Comparison of ENCODE assay signal across 26 mouse cellular contexts in the genomic region with DNA sequence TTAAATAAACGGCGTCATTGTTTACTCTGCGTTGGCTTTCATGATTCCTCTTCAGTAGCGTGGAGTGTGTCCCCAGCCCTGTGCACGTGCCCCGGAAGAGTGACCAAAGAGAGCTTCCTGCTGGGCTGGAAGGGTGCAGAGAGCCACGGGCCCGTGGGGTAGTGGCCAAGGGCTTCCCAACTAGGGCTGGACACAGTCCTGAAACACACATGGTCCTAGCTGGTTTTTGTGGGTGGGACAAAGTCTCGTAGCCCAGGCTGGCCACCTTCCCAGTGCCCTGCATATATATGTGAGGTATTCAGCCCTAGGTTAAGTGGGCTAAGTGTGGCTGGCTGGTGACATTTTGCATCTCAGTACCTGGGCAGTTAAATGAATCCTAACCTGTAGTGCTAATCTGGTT. TPM values are rescaled to one million over a fixed set of nuclear protein-coding genes. Genes with fewer than 3 reads are reported as not detected.
DNase-seq lines count a peak whose midpoint lies in the region; ATAC-seq and TF ChIP-seq lines count a peak whose summit lies in the region.
"Had no signal": no experiment of that assay in that cellular context is flagged by ENCODE, and none has a peak within 500 bp of the region (broad histone marks: within the 10 kb centered on the region; RNA-seq: fewer than 3 reads in every experiment).

No protein-coding gene starts in this region.

- H3K4me1 ChIP-seq in forebrain, embryonic 15.5 days: peaks cover 5% of the 10 kb centered on the region; the same call in 1 of the 2 replicates
- no peaks in the 10 kb centered on the region for H3K4me1 ChIP-seq in forebrain, embryonic 14.5 days (ENCODE audit: control insufficient read depth, insufficient read depth, low read length)
- H3K4me1 ChIP-seq in lung, adult 2 months (ENCODE audit: control insufficient read depth, insufficient read depth, low read length): no peaks in the 10 kb centered on the region
- H3K4me1 ChIP-seq in neural tube, embryonic 11.5 days (ENCODE audit: control insufficient read depth, insufficient read depth, low read length): no peaks in the 10 kb centered on the region
- peaks cover 14% of the 10 kb centered on the region; the same call in 1 of the 2 replicates for H3K4me1 ChIP-seq in neural tube, embryonic 15.5 days
- H3K4me1 ChIP-seq: kidney, embryonic 15.5 days; neural tube, embryonic 12.5 days had no signal

- peaks cover 45% of the 10 kb centered on the region for H3K36me3 ChIP-seq in forebrain, embryonic 15.5 days
- peaks cover 64% of the 10 kb centered on the region for H3K36me3 ChIP-seq in forebrain, embryonic 14.5 days (ENCODE audit: control insufficient read depth, insufficient read depth, low read length)
- H3K36me3 ChIP-seq in neural tube, embryonic 11.5 days (ENCODE audit: control insufficient read depth, insufficient read depth, low read length): peaks cover 23% of the 10 kb centered on the region
- H3K36me3 ChIP-seq in neural tube, embryonic 15.5 days: peaks cover 46% of the 10 kb centered on the region

- no peaks in the 10 kb centered on the region for H3K27me3 ChIP-seq in forebrain, embryonic 15.5 days
- no peaks in the 10 kb centered on the region for H3K27me3 ChIP-seq in forebrain, embryonic 14.5 days (replicated peaks; ENCODE audit: control insufficient read depth, insufficient read depth, low read length)
- no peaks in the 10 kb centered on the region for H3K27me3 ChIP-seq in neural tube, embryonic 11.5 days (ENCODE audit: control insufficient read depth, insufficient read depth, low read length)
- H3K27me3 ChIP-seq in neural tube, embryonic 15.5 days (replicated peaks): no peaks in the 10 kb centered on the region
- H3K27me3 ChIP-seq: embryonic facial prominence, embryonic 15.5 days; heart, embryonic 12.5 days; kidney, embryonic 15.5 days; megakaryocyte, embryonic 14.5 days; neural tube, embryonic 12.5 days had no signal

- WGBS in forebrain, embryonic 15.5 days: 77% methylated on average over 9 of the region's 9 CpGs
- 83% methylated on average over 9 of the region's 9 CpGs for WGBS in forebrain, embryonic 14.5 days
- whole genome bisulfite sequencing in lung, adult 2 months: 44% methylated on average over 9 of the region's 9 CpGs
- 85% methylated on average over 9 of the region's 9 CpGs for WGBS in neural tube, embryonic 11.5 days
- WGBS in neural tube, embryonic 15.5 days: 88% methylated on average over 9 of the region's 9 CpGs

- H3K4me3 ChIP-seq in forebrain, embryonic 15.5 days: no peak overlapping the region
- no peak overlapping the region for H3K4me3 ChIP-seq in forebrain, embryonic 14.5 days (ENCODE audit: low read depth, low read length)
- H3K4me3 ChIP-seq in lung, adult 2 months (replicated peaks; ENCODE audit: extremely low read depth, low read depth, low read length): no peak overlapping the region
- H3K4me3 ChIP-seq in neural tube, embryonic 11.5 days (ENCODE audit: low read depth, low read length): no peak overlapping the region
- H3K4me3 ChIP-seq in neural tube, embryonic 15.5 days (replicated peaks): no peak overlapping the region
- H3K4me3 ChIP-seq: embryonic facial prominence, embryonic 15.5 days; gastrocnemius, adult 2 months; heart, adult 2 months; heart, embryonic 12.5 days; kidney, embryonic 15.5 days; megakaryocyte, embryonic 14.5 days; neural tube, embryonic 12.5 days had no signal

- no peak; the same call in 1 of the 2 replicates for ATAC-seq in forebrain, embryonic 15.5 days (replicated peaks)
- ATAC-seq in forebrain, embryonic 14.5 days: no peak
- peak; percentile 23; the same call in 1 of the 2 replicates for ATAC-seq in neural tube, embryonic 11.5 days (ENCODE audit: insufficient read depth, low FRiP score, low TSS enrichment)
- ATAC-seq in neural tube, embryonic 15.5 days (ENCODE audit: low FRiP score): no peak
- ATAC-seq: activated CD4-positive, CD25-positive, alpha-beta regulatory T cell, adult 4 months had no signal

- no peak for TF ChIP-seq CTCF in lung, adult 2 months (IDR thresholded peaks at IDR 0.05; ENCODE audit: insufficient read depth, low read length)

- no peaks in the 10 kb centered on the region for H3K9me3 ChIP-seq in forebrain, embryonic 15.5 days
- no peaks in the 10 kb centered on the region for H3K9me3 ChIP-seq in forebrain, embryonic 14.5 days (replicated peaks; ENCODE audit: control insufficient read depth, low read length)
- H3K9me3 ChIP-seq in neural tube, embryonic 11.5 days (ENCODE audit: control insufficient read depth, low read length): no peaks in the 10 kb centered on the region
- no peaks in the 10 kb centered on the region for H3K9me3 ChIP-seq in neural tube, embryonic 15.5 days (replicated peaks)
- H3K9me3 ChIP-seq: embryonic facial prominence, embryonic 15.5 days; heart, embryonic 12.5 days; kidney, embryonic 15.5 days; megakaryocyte, embryonic 14.5 days; neural tube, embryonic 12.5 days had no signal

- H3K9ac ChIP-seq in forebrain, embryonic 15.5 days (replicated peaks): no peak overlapping the region
- H3K9ac ChIP-seq in forebrain, embryonic 14.5 days (ENCODE audit: low read length): no peak overlapping the region
- H3K9ac ChIP-seq in neural tube, embryonic 11.5 days (ENCODE audit: low read length): no peak overlapping the region
- no peak overlapping the region for H3K9ac ChIP-seq in neural tube, embryonic 15.5 days (replicated peaks)
- H3K9ac ChIP-seq: embryonic facial prominence, embryonic 15.5 days; heart, embryonic 12.5 days; hindbrain, embryonic 14.5 days; kidney, embryonic 15.5 days; neural tube, embryonic 12.5 days had no signal

- H3K4me2 ChIP-seq in forebrain, embryonic 15.5 days (replicated peaks): no peak overlapping the region
- H3K4me2 ChIP-seq in forebrain, embryonic 14.5 days (ENCODE audit: low read length): no peak overlapping the region
- no peak overlapping the region for H3K4me2 ChIP-seq in neural tube, embryonic 11.5 days (ENCODE audit: low read depth)
- no peak overlapping the region for H3K4me2 ChIP-seq in neural tube, embryonic 15.5 days
- H3K4me2 ChIP-seq: embryonic facial prominence, embryonic 15.5 days; heart, embryonic 12.5 days; hindbrain, embryonic 14.5 days; kidney, embryonic 15.5 days; neural tube, embryonic 12.5 days had no signal

- DNase-seq in forebrain, embryonic 14.5 days (ENCODE audit: low spot score): no peak
- peak; percentile 33 for DNase-seq in lung, postnatal 10 days
- DNase-seq in lung, adult 2 months: no peak
- no peak for DNase-seq in neural tube, embryonic 11.5 days (ENCODE audit: low spot score)
- DNase-seq in thymus, adult 18-20 months: no peak
- DNase-seq: adrenal gland, adult 2 months; cerebellum, adult 18-20 months; gastrocnemius, adult 2 months; gastrocnemius, postnatal 36 days; heart, adult 2 months; kidney, adult 18-20 months had no signal

- no peak for TF ChIP-seq POLR2A in lung, adult 2 months (IDR thresholded peaks at IDR 0.05; ENCODE audit: borderline replicate concordance, extremely low read depth, low read depth, low read length)

- peak overlapping the region; percentile 31; the same call in 1 of the 2 replicates for H3K27ac ChIP-seq in forebrain, embryonic 15.5 days (replicated peaks)
- no peak overlapping the region for H3K27ac ChIP-seq in forebrain, embryonic 14.5 days (ENCODE audit: low read depth, low read length)
- H3K27ac ChIP-seq in neural tube, embryonic 11.5 days (ENCODE audit: low read depth, low read length): no peak overlapping the region
- no peak overlapping the region for H3K27ac ChIP-seq in neural tube, embryonic 15.5 days (replicated peaks)
- H3K27ac ChIP-seq: embryonic facial prominence, embryonic 15.5 days; gastrocnemius, adult 2 months; heart, adult 2 months; hindbrain, embryonic 14.5 days; kidney, embryonic 15.5 days; neural tube, embryonic 12.5 days; stomach, postnatal 0 days had no signal

RNA-seq across cellular contexts. Expression of gene Padi6, which starts 19.3 kb away (rescaled TPM):
- polyA plus RNA-seq in forebrain, embryonic 15.5 days (2015; fragmentation: Nextera tagmentation; extraction: Ambion mirVana): 0.06 and 0.10 TPM in 2 replicates
- polyA plus RNA-seq in forebrain, embryonic 14.5 days (2014; fragmentation: Nextera tagmentation; extraction: Ambion mirVana): not detected in 2 replicates
- not detected in 2 replicates for polyA plus RNA-seq in lung, adult 2 months (2012; rRNA removed)
- not detected in 2 replicates for polyA plus RNA-seq in neural tube, embryonic 11.5 days (2014; fragmentation: Nextera tagmentation; extraction: Ambion mirVana)
- 0.65 TPM in 1 of 2 replicates, not detected in the other for polyA plus RNA-seq in neural tube, embryonic 15.5 days (2015; fragmentation: Nextera tagmentation; extraction: Ambion mirVana)
- polyA plus RNA-seq: activated CD4-positive, CD25-positive, alpha-beta regulatory T cell, adult 4 months; adrenal gland, adult 2 months; brain, embryonic 14.5 days; embryonic facial prominence, embryonic 15.5 days; heart, adult 2 months; heart, embryonic 12.5 days; heart, postnatal 0 days; hindbrain, embryonic 14.5 days; kidney, embryonic 15.5 days; liver, adult 2 months; liver, embryonic 16.5 days; lung, embryonic 16.5 days; neural tube, embryonic 12.5 days; stomach, postnatal 0 days had no signal

RNA-seq across cellular contexts. Expression of gene Rcc2, which starts 22.9 kb away (rescaled TPM):
- 36.1 and 51.2 TPM in 2 replicates for polyA plus RNA-seq in forebrain, embryonic 15.5 days (2015; fragmentation: Nextera tagmentation; extraction: Ambion mirVana)
- polyA plus RNA-seq in forebrain, embryonic 14.5 days (2014; fragmentation: Nextera tagmentation; extraction: Ambion mirVana): 23.1 and 32.8 TPM in 2 replicates
- 40.6 and 49.6 TPM in 2 replicates for polyA plus RNA-seq in lung, adult 2 months (2012; rRNA removed)
- polyA plus RNA-seq in neural tube, embryonic 11.5 days (2014; fragmentation: Nextera tagmentation; extraction: Ambion mirVana): 76.3 and 79.9 TPM in 2 replicates
- polyA plus RNA-seq in neural tube, embryonic 15.5 days (2015; fragmentation: Nextera tagmentation; extraction: Ambion mirVana): 16.7 and 16.8 TPM in 2 replicates

RNA-seq across cellular contexts. Expression of gene Padi4, which starts 50.8 kb away (rescaled TPM):
- polyA plus RNA-seq in forebrain, embryonic 15.5 days (2015; fragmentation: Nextera tagmentation; extraction: Ambion mirVana): 0.06 TPM in 1 of 2 replicates, not detected in the other
- polyA plus RNA-seq in forebrain, embryonic 14.5 days (2014; fragmentation: Nextera tagmentation; extraction: Ambion mirVana): not detected in 2 replicates
- polyA plus RNA-seq in lung, adult 2 months (2012; rRNA removed): 4.5 and 9.4 TPM in 2 replicates
- polyA plus RNA-seq in neural tube, embryonic 11.5 days (2014; fragmentation: Nextera tagmentation; extraction: Ambion mirVana): 0.09 and 0.50 TPM in 2 replicates
- 0.20 and 1.6 TPM in 2 replicates for polyA plus RNA-seq in neural tube, embryonic 15.5 days (2015; fragmentation: Nextera tagmentation; extraction: Ambion mirVana)

RNA-seq across cellular contexts. Expression of gene Arhgef10l, which starts 57.4 kb away (rescaled TPM):
- 24.5 and 26.9 TPM in 2 replicates for polyA plus RNA-seq in forebrain, embryonic 15.5 days (2015; fragmentation: Nextera tagmentation; extraction: Ambion mirVana)
- polyA plus RNA-seq in forebrain, embryonic 14.5 days (2014; fragmentation: Nextera tagmentation; extraction: Ambion mirVana): 15.0 and 17.7 TPM in 2 replicates
- 29.2 and 34.6 TPM in 2 replicates for polyA plus RNA-seq in lung, adult 2 months (2012; rRNA removed)
- polyA plus RNA-seq in neural tube, embryonic 11.5 days (2014; fragmentation: Nextera tagmentation; extraction: Ambion mirVana): 20.1 and 25.3 TPM in 2 replicates
- 23.6 and 26.4 TPM in 2 replicates for polyA plus RNA-seq in neural tube, embryonic 15.5 days (2015; fragmentation: Nextera tagmentation; extraction: Ambion mirVana)
- polyA plus RNA-seq: activated CD4-positive, CD25-positive, alpha-beta regulatory T cell, adult 4 months had no signal
